In genomic region chr10:119876721-119877120, GRCm38 (mm10) we compare ENCODE assay signal across 14 mouse cellular contexts.
"Had no signal": no experiment of that assay in that cellular context is flagged by ENCODE, and none has a peak within 500 bp of the region (broad histone marks: within the 10 kb centered on the region; RNA-seq: fewer than 3 reads in every experiment).

No protein-coding gene starts in this region.

- H3K9me3 ChIP-seq: limb, embryonic 12.5 days; liver, embryonic 13.5 days; lung, embryonic 15.5 days; midbrain, embryonic 13.5 days; neural tube, embryonic 15.5 days had no signal

- H3K4me3 ChIP-seq: limb, embryonic 12.5 days; liver, embryonic 13.5 days; lung, embryonic 15.5 days; midbrain, embryonic 13.5 days; neural tube, embryonic 15.5 days had no signal

- H3K9ac ChIP-seq: limb, embryonic 12.5 days; liver, embryonic 13.5 days; liver, postnatal 0 days; lung, embryonic 15.5 days; midbrain, embryonic 13.5 days; neural tube, embryonic 15.5 days had no signal

- H3K4me1 ChIP-seq: liver, embryonic 13.5 days; lung, embryonic 15.5 days had no signal

- H3K27me3 ChIP-seq: limb, embryonic 12.5 days; liver, embryonic 13.5 days; lung, embryonic 15.5 days; midbrain, embryonic 13.5 days; neural tube, embryonic 15.5 days had no signal

- DNase-seq: kidney, adult 2 months; kidney, postnatal 25 days; layer of hippocampus, postnatal 36 days; liver; liver, embryonic 13.5 days; liver, postnatal 0 days; lung, postnatal 14 days; right cerebral cortex, postnatal 14 days; thymus, postnatal 36 days had no signal

- H3K4me2 ChIP-seq: limb, embryonic 12.5 days; liver, embryonic 13.5 days; lung, embryonic 15.5 days; midbrain, embryonic 13.5 days; neural tube, embryonic 15.5 days had no signal

- H3K27ac ChIP-seq: limb, embryonic 12.5 days; liver, embryonic 13.5 days; lung, embryonic 15.5 days; macrophage; midbrain, embryonic 13.5 days; neural tube, embryonic 15.5 days had no signal

- H3K36me3 ChIP-seq: limb, embryonic 12.5 days; liver, embryonic 13.5 days; lung, embryonic 15.5 days; midbrain, embryonic 13.5 days; neural tube, embryonic 15.5 days had no signal
